Mouse (Mus musculus) regulatory T cell (primary cell): ENCODE results near the gene Rpl7l1.
"Not testable (repeated sequence)": the region's sequence is repeated elsewhere in the genome, so short reads cannot be mapped to it uniquely, and the experiment has no call there.

ENCODE experiments used
- in situ Hi-C: fragments of 300-600 bp; cut with MboI, MseI; formaldehyde crosslinking; loops from one replicate; pipeline ENCODE4 v1.15.1; 2025; ENCODE audit warnings: high pct_unique_total_duplicates

Gene Rpl7l1

DNA sequence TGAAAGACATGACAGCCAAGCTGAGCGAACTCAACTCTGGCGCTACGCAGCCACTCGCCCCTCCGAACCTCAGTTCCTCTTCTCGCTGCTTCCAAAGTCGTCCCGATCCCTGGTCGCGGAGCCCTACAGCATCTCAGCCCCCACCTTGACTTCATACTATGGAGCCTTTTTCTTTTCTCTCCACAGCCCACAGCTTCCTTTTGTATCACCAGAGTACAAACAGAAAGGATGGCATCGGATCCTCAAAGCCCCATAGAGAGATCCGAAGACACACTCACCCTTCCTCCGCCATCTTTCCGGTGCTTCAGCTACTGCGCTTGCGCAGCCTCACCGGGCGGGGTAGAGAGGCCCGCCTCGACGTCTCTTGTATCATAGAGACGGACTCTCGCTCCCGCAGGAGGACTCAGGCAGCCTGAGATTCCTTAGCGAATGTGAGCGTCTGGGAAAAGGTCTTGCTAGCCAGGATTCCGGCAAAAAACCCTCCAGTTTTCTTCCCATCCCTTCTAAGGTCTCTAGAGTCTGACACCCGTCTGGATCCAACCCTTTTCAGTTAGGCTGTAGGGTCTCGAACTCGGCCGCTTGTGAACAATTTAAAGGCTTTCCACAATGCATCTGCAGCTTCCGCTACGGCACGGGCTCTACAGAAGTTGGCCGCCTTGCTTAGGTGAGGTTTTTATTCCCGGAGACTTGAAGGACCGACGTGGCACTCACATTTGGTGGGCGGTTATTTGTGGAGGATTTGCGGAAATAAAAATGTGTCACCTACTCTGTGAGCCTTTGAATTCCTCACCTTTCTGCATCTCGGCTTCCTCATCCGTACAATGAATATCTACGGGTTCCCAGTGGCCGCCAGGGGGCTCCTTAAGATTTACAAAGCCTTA is at the start of gene Rpl7l1:
TSS of gene Rpl7l1 (minus strand) at position 332 of the 881 bp plus-strand sequence.
- in situ Hi-C loops, result loop anchor here (5.0 kb wide), 1 partner anchor 105 kb away; no protein-coding TSS in a partner anchor

DNA sequence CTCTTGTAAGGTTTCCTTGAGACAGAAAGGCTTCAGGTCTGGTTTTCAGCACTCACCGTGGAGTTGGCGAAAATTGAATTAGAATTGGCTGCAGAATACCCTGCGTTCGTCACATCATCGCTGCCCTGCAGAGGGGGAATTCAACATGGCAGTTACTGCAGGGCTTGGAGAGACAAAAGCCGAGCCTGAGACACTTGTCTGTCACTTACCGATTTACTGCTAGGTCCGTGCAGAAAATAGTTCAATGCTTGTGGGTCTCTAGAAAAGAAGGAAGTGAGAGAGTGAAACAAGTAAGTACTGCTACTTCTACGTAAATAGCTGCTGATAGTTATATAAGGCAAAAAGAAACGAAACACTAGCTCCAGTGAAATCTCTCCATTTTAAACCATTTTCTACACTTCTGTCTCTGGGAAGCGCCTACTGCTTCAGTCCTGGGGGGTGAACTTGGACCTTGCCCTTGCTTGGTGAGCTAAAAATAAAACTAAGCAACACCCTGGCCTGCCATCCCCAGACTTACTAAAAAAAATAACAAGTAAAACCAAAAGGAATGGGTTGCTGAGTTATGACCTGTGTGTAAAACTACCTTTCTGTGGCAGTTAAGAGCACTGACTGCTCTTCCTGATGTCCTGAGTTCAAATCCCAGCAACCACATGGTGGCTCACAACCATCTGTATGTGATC is 47.5 kb upstream of the Rpl7l1 start:
- in situ Hi-C loops, result no loop called here

GRCm38 (mm10) chr17:46828935-46829334 is 46.5 kb upstream of the Rpl7l1 start:
- in situ Hi-C loops, result no loop called here

DNA sequence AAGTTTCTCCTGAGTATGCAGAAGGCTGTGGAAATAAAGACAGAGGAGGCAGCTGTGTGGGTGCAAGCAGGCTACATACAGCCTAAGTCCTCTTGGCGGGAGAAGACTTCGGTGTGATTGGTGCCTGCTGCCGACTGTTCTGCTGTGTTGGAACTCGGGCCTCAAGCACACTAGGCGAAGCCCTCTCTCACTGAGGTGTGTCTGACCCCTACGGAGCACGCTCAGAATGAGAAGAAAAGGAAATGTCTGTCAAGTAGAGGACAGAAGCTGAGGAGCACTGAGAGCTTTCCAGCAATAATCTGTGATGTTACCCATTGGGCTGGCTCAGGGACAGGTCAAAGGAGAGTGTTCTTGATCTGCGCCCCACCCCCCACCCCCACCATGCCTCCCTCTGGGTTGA is 40.6 kb upstream of the Rpl7l1 start:
- in situ Hi-C loops, result no loop called here

DNA sequence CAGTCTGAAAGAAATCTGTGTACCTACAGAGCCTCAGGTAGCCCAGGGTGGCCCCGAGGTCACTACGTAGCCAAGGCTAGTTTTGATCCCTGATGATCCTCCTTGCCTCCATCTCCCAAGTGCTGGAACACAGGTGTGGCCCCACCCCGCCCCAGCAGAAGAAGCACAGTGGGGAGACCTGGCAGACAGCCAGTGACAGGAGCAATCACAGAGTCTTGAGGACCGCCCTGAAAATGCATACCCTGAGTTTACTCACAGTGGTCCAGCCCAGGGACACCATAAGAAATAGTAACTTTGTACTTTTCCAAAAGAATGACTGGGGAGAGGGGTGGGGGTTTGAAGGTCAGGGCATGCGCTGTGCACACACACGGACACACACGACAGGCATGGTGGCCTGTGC is 38.2 kb upstream of the Rpl7l1 start:
- in situ Hi-C loops, result no loop called here

DNA sequence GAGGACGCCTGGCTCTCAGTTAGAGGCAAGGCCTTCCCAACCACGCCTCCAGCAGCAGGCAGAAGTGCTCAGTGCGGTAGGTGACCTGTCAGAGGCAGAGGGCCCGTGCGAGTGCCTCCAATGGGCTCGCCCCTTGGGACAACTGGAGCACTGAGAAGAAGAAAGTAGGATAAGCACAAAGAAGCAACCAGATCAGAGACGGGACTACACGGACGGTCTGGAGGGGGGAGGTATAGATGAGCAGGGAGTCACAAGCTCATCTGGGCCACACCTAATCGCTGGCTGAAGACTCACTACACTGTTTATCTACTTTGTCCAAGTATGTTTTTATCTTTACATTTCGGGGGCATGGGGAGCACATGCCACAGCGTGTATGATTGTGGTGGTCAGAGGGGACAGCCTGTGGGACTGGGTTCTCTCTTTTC is 35.3 kb upstream of the Rpl7l1 start:
- in situ Hi-C loops, result no loop called here

GRCm38 (mm10) chr17:46816306-46816705 is 33.8 kb upstream of the Rpl7l1 start:
- in situ Hi-C loops, result no loop called here

DNA sequence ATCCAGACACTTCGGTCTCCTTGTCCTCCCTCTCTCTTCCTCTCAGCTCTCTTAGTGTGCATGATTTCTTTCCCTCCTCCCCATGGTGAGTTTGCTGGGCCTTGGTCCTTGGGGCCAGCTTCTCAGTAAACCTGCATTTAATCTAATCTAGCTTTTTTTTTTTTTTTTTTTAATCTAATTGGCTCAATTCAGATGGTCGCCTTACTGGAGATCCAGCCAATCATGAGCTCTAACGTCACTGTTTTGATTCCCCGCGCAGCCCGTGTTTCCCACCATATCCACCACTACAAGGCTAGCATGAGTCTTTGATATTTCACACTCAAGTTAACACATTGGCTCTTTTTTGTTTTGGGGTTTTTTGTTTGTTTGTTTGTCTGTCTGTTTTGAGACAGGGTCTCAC is 32.0 kb upstream of the Rpl7l1 start:
- in situ Hi-C loops, result loop anchor here (5.0 kb wide), 1 partner anchor 283 kb away; no protein-coding TSS in a partner anchor

DNA sequence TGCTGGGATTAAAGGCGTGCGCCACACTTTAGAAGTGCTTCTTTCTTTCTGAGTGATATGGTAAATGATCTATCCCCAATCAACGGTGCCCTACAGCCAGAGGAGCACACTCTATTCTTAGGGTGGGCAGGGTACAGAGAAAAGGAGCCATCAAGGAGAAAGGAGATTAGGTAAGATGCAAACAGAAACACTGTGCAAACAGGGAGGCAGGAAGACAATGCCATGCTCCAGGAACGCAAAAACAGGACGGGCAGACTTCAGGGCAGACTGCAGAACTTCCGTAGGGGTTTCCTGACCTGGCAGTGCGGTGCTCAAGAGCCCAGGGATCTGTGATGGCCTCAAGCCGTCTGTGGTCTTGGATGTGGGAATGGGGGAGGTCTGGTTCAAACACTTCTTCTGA is 31.2 kb upstream of the Rpl7l1 start:
- in situ Hi-C loops, result loop anchor here (5.0 kb wide), 1 partner anchor 284 kb away; no protein-coding TSS in a partner anchor

GRCm38 (mm10) chr17:46812442-46812841 is 30.0 kb upstream of the Rpl7l1 start:
- in situ Hi-C loops, result loop anchor here (5.0 kb wide), 1 partner anchor 285 kb away; no protein-coding TSS in a partner anchor

- in situ Hi-C loops, result loop anchor here (5.0 kb wide), 1 partner anchor 287 kb away; no protein-coding TSS in a partner anchor
Observed at GRCm38 (mm10) chr17:46810672-46811071, 28.2 kb upstream of the Rpl7l1 start.

DNA sequence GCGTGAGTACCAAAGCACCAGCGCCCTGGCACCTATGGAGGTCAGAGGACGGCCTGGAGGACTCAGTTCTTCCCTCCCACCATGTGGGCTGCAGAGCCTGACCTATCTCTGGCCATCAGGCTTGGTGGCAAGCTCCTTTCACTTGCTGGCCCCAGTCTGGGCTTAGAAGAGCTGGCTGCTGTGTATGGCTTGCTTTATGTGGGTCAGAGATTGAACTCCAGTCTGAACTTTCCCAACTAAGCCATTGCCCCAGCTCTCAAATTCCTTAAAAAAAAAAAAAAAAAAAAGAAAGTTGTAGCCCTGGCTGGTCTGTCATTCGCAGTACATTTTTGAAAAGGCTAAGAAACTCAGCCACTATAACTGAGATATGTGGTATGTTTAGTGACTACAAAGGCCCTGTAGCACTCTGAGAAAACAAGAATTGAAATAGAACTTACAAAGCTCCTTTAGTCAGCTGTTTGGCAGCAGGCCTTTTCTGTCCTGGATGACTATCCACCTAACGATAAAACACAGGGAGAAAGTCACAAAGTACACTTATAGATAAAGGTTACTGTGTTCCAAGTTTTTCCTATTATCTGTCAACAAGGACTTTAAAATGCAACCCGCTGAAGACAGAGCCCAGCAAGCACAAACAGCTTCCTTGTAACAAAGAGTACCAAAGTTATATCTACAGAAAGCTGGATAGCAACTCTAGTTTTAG is 26.8 kb upstream of the Rpl7l1 start:
- in situ Hi-C loops, result no loop called here

DNA sequence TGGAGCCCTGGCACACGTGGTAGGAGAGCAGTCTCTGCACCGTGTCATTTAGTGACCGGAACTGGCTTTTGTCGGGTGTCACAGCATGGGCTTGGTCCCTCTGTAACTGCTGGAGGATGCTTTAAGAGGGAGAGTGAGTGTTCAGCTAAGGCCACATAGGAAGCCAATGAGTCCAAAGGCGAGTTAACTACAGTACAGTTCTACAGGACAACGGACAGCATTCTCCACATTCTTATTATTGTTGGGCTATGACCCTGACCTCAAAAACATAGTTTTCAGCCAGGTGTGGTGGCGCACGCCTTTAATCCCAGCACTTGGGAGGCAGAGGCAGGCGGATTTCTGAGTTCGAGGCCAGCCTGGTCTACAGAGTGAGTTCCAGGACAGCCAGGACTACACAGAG is 25.9 kb upstream of the Rpl7l1 start:
- in situ Hi-C loops, result no loop called here

DNA sequence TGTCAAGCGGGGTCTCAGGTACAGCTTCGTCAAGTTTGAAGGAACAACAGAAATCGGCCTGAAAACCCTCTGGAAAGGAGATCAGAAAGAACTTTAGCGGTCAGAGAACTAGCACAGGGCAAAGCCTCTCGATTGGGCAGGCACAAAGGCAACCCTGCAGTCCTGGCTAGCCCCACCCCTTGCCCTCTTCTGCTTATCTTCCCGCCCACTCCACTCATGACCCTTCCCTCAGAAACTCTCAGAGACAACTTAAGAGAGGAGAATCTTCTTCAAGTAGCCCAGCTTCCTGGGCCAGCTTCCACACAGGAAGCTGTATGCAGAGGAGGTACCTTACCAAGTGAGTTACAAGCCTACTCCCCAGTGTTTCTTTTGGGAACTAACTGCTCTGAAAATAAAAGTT is 19.3 kb upstream of the Rpl7l1 start:
- in situ Hi-C loops, result no loop called here

- in situ Hi-C loops, result no loop called here
Observed at GRCm38 (mm10) chr17:46799680-46800079, 17.2 kb upstream of the Rpl7l1 start.

DNA sequence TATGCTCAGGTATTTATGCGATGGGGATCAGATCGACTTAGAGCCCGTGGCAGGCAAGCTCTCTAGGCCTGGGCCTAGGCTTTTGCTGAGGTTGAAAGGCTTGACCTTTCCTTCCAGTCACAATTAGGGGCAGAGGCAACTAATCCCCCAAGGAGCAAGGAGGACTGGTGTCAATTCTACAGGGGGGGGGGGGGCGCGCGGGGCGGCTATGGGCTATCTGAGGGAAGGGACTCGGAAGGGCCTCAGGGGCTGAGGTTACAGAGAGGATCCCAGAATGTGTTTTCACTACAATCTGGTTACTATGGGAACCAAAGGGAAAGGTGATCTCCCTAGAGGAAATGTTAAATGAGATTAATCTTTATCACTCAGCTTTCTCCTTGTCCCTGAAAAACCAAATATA is 14.9 kb upstream of the Rpl7l1 start:
- in situ Hi-C loops, result no loop called here

- in situ Hi-C loops, result no loop called here
Observed at GRCm38 (mm10) chr17:46796743-46797142, 14.3 kb upstream of the Rpl7l1 start.

GRCm38 (mm10) chr17:46792963-46793362 is 10.5 kb upstream of the Rpl7l1 start:
- in situ Hi-C loops, result no loop called here

DNA sequence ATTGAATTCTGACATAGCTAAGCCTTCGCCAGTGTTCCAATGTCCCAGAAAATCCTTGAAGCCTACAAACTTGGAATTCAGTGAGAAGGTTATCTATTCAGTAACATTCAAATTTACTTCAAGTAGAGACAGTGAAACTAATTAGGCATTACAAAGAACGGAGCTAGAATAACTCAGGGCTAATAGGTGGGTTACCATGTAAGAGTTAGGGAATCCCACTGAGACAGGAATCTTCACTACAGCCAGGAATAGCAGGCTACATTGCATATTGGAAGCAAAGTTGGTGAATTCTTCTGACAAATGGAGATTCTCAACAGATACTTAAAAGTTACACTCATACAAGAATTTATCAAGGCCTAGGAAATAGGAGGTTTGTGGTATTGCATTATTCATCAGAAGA is 5.5 kb upstream of the Rpl7l1 start:
- in situ Hi-C loops, result not testable (repeated sequence)

DNA sequence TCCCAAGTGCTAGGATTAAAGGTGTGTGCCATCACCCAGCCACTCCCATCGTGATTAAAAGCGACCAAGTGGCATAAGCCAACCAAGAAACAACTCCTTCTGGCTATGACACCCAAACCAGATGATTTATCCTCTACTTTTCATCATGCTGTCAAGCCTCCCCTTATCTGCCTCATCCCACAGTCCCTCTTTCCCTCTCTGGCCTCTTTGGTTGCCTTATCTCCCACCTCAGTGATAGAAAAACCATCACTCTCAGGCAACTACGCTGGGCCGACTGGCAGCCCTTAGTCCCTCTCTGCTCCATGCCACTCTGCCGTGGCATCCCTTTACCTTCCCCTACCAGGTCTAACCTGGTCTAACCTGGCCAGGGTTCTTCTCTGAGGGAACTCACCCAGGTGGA is 4.5 kb upstream of the Rpl7l1 start:
- in situ Hi-C loops, result no loop called here

DNA sequence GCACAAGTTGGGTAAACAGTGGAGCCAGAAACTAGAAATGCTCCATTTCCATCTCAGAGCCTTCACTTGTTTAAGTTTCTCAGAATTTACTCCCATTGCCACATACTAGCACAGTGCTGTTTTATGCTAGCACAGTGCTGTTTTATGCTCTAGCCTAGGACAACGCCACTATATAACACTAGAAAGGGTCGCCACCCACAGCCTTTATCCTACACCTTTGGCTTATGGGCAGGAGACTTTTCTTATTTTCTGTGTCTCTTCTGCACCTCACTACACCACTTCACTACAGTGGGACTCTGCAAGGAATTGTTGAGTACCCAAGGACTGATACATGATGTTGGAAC is 722 bp upstream of the Rpl7l1 start:
- in situ Hi-C loops, result loop anchor here (5.0 kb wide), 1 partner anchor 104 kb away; no protein-coding TSS in a partner anchor

- in situ Hi-C loops, result loop anchor here (5.0 kb wide), 1 partner anchor 105 kb away; no protein-coding TSS in a partner anchor
Observed at GRCm38 (mm10) chr17:46781876-46782275, 596 bp downstream of the Rpl7l1 start.
